Mouse (Mus musculus): ENCODE data around the gene Scin.

Gene Scin

DNA sequence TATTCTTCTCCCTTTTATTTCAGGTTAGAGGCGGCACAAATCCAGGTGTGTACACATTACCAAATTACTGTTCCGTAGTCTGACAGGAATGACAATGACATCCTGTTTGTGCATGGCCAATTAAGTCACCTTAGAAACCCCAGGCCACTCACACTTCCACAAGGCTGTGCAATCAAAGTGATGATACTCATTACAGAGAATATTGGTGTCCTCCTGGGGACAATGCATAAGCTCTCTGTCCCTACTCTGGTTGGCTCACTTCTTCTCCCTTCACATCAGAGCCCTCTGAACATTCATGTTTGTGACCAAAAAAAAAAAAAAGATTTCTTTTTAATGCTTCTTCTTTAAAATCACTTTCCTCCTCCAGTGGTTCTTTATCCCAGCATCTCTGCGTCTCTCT lies 106.2 kb downstream of the Scin start:
- DNase-seq (ENCODE audit: low read depth, low spot score): no peak

DNA sequence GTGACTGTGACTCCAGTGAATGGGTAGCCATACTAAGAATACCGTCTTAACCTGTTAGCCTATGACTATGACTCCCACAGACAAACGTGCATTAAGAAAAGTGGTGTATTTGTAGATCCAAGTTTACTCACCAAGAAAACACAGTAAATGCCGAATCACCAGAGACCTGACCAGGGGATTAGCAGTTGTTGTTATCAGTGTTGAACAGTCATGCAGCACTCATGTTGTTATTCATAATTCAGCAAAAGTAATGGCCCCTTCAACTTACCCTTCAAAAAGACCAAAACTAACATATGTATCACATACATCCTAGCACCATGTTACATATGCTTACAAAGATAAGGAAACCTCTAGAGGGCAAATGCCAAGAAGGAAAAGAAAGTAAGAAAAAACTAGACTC lies 106.6 kb downstream of the Scin start:
- no peak for DNase-seq (ENCODE audit: low read depth, low spot score)

DNA sequence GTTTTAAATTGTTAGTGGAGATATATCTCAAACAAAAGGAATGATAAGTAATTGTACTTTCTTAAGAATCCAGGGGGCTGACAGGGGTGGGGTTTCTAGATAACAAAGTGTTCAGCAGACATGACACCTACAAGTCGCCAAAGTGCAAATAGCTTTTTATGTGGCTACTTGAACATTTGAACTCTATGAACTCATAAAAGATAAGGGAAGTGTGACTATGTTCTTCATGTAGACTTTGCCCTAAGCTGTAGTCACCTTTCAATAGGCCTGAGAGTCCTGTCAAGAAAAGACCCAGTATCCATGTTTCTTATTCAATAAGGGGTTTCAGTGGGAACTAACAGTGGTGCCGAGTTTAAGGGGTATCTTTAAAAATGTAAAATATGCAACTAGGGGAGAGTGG lies 110.1 kb downstream of the Scin start:
- DNase-seq (ENCODE audit: low read depth, low spot score): no peak

DNA sequence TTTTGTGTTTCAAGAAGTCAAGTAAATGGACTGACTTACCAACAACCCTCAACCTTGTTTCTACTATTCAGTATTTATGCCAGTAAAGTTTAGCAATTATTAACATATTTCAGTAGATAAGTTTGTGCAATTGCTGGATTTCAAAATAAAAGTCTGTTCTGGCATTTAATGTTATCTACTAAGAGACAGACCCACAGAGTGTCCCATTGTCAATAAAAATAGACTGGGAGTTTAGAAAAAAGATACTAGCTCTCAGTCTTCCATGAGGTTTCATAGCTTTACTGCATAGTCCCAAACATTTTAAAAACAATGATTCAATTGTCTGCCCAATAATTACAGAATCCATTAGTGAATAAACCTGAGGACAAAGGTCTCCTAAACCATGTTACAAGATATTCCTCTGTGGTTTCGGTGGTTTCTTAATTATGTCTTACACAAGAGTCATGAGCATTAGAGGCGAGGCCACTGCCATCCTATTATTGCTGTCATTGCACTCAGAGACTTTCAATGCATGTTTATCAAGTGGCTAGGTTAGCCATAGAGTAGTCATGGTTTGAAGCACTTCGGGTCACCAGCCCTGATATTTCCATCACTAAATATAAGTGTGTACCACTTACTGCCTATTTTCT lies 110.9 kb downstream of the Scin start:
- no peak for DNase-seq (ENCODE audit: low read depth, low spot score)

DNA sequence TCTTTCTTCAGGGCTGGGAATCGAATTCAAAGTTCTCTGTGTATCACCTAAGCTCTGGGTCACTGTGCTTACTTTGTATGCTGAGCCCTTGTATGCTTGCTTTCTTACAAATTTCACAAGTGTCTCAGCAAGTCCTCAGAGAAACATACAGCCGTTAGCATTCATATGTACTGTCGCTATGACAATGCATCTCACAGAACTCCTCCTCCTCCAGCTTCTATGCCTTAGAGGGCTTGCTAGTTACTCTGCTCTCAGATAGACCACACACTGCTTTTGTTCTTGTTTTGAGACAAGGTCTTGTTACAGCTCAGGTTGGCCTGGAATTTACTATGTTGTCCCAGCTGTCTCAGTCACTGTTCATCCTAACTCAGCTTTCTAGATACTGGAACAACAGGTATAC lies 111.7 kb downstream of the Scin start:
- no peak for DNase-seq (ENCODE audit: low read depth, low spot score)

DNA sequence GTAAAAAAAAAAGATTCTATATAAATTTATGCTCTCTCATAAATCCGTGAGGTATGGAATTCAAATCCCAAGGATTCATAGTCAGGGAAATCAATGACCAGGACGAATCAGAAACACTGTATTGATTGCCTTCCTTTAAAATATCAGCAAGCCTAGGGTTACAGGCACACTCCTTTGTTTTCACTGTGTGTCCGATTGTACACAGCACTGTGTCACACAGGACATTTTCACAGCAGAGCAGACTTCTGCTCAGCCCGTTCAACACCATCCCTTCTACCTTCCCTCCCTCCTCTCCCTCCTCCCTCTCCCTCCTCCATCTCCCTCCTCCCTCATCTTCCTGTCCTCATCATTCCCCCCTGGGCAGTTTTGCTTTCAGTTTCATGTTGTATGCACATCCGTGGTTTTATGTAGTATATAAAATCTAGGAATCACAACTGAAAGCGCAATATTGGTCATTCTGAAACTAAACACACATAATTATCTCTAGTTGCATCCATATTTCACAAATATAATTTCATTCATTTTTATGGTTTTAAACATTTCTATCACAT lies 116.0 kb downstream of the Scin start:
- DNase-seq (ENCODE audit: low read depth, low spot score): no peak

DNA sequence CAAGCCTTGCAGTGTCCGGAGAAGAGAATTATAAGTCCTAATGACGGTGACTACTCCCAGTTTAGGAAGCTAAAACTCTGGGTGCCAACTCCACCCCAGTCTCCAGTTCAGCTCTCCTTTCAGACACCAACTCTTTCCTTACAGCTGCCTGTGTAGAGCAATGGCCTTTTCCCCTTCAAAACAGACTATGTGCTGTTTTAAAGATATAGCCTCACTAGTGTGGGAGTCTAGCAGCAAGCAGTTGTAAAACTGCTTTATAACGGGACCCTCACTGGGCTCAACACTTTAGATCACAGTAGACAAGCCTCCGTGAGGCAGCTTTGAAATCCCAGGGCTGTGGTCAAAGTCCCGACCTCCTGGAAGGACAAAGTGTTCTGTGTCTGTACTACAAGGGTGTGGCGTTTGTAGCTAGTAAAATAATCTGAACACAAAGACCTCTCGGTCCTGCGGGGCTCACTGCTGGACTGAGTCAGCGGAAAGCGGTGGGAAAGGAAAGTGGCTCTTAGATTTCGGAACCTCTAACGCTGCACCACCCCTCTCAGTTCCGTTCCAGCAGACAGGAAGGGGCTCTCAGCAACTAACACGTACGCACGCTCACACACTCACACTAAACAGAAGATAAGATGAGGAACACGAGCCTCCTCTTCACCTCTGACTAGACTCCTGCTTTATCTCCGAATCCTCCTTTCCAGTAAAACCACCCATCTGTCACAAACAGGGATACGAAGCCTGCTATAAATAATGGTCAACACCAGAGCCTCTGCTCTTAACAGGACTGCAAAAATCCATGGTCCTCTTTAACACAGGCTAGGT lies 117.2 kb downstream of the Scin start:
- peak; percentile 44 for DNase-seq (ENCODE audit: low read depth, low spot score)

DNA sequence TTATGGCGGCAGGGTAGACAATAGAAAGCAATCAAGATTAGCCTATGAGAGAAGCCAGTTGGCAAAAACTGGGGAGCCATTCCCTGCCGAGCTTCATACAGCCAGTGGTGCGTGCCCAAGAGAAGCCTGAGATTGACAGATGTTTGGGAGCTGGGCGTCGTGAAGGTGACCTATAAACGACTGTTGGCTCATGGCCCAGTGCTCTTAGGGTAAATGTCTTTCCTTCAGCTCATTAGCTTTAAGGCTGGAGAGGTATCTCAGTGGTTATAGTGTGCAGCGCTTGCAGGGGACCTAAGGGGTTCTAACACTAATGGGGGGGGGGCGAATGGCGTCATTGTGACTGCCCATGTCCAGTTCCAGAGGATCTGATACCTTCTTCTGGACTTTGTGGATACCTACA lies 118.0 kb downstream of the Scin start:
- no peak for DNase-seq (ENCODE audit: low read depth, low spot score)

DNA sequence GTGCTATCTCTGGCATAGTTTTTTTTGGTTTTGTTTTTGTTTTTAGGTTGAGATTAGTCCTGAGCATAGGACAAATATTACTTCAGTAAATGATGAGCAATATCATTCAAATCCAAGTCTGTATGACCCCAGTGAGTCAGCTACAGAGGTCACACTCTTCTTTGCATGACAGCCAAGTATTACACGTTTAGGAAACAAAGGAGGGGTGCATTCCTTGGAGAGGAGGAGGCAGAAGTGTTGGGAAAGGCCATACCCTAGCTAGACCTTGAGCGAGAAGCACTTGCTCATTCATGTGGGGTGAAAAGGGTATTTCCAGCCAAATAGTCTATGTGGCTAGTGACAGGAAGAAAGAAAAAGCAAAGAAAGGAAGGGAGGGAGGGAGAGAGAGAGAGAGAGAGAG lies 124.2 kb downstream of the Scin start:
- DNase-seq (ENCODE audit: low read depth, low spot score): no peak

All from ES-CJ7 (cell line).